Mouse (Mus musculus): Measurements from ENCODE around the gene Znrf2.
A peak's percentile ranks its signal among the peaks of the same experiment; 100 is the strongest.
"Not testable (repeated sequence)": the region's sequence is repeated elsewhere in the genome, so short reads cannot be mapped to it uniquely, and the experiment has no call there.

The Znrf2 gene

DNA sequence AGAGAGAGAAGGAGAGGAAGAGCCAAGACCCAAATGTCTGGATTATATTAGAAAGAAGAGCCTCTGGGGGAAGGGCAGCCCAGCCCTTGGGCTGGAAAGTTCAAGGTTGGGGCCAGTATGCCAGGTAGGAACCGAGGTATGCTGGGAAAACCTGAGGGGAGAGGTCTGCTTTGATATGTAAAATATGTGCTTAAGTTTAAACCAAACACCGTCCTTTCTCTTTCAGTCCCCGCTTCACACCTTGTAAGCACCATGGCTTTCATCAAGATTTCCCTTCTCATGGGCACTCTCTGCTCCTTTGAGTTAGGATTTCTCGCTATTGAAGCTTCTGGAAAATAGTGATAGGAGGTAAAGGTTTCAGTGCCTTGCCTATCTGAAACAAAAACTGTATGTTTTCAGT lies 38.1 kb downstream of the Znrf2 start:
- DNase-seq = no peak

DNA sequence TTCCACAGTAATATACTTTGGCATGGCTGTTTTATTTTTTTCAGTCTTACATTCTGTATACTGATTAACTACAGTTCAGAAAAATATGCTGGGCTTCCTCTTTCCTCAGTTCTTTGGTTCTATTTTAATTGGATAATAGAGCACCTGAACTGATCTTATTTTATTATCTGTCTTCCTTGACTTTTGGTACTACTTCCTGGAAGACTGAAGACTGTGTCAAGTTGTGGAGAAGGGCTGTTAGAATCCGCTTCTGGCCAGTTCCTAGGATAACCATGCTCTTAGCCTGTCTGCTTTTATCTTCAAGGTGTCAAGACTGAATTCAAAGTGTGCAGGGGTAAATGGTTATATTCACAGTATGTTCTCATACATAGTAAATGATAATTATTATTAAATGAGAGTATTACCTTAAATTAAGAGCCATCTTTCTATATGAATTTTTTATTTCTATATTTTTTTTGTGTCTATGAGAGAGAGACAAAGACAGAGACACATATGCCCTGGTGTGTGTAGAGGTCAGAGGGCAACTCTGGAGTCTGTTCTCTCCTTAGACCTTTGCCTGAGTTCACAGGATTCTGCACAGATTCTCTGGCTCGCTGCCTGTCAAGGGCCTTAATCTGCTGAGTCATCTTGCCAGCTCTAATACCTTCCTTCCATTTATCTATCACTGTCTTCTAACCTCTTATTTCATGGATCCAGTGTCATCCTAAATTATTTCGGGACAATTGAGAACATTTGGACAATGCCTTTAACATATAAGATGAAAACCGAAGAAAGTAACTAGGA lies 39.3 kb downstream of the Znrf2 start:
- peak; percentile 75 for DNase-seq

DNA sequence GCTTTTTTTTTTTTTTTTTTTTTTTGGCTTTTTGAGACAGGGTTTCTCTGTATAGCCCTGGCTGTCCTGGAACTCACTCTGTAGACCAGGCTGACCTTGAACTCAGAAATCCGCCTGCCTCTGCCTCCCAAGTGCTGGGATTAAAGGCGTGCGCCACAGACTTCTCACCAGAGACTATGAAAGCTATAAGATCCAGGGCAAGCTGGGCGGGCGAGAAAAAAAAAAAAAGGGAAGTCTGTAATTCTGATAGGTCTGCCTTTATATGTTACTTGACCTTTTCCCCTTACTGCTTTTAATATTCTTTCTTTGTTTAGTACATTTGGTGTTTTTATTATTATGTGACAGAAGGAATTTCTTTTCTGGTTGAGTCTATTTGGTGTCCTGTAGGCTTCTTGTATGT lies 42.4 kb downstream of the Znrf2 start:
- not testable (repeated sequence) for DNase-seq

DNA sequence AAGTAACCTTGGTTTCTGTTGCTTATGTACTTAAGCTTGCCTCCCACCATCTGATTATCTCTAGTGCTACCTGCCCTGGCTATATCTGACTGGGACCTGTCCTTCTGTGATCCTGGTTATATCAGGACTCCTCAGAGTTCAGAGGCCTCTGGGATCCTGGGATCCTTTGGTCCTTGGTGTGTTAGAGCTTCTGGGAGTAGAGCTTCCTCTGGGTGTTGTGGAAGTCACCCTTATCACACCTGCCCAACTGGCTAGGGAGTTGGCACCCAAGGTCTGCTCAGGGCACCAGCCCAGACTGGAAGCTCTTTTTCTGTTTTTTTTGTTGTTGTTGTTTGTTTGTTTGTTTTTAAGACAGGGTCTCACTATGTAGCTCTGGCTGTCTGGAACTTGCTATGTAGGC lies 43.5 kb downstream of the Znrf2 start:
- no peak for DNase-seq

DNA sequence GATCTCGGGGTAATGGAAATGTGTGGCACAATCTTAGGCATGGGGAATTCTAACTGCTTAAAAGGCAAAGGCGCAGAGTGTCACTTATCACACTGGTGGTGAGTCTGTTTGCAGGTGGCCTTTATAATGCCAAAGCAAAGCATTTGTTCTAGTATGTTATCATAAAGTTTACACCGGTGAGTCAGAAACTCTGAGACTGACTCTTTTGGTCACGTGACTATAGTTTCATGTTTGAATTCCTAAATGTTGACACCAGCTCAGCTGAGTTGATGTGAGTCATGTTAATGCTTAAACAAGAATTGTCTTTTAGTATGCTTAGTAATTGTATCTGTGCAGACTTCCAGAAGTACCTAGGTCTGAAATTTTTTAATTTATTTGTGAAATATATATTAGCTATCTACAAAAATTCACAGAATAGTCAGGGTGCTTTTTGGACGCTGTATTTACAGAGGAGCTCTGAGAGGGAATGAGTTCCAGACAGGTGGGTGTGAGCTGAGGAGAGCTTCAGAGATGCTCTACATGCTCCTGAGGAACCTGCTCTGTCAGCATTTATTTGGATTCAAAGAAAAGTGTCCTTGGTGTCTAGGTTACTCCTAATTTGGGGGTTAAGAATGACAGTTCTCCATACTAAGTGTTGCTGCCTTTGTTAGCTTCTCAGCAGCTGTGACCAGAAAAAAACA lies 50.2 kb downstream of the Znrf2 start:
- DNase-seq = no peak

DNA sequence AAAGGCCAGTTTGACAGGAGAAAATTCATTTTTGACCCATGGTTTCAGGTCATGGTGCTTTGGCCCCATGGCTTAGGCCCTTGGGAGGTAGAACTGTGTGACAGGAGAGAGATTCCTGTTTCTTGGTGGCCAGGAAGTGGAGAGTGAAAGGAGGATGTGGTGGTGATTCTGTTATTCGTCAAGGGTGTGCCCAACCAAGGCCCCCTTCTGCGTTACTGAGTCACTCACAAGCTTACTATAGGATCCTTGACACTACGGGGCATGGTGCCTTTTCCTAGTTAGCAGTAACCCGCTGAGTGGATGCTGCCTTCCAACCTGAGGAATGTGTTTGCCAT lies 50.7 kb downstream of the Znrf2 start:
- DNase-seq = no peak

DNA sequence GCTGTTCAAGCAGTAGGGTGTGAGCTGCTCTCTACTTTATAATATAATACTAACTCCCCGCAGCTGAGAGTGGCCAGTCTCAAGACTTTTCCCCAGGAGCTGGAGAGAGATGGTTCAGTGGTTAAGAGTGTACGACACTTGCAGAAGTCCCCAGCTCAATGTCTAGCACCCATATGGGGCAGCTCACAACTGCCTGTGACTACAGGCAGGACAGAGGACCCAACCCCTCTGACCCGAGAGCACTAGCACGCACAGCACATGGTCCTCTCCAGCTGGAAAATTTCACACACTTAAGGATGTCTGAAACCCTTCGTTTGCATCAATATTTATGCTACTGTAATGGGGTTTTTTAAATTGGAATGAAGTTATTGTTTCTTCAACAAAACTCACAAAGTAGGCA lies 56.3 kb downstream of the Znrf2 start:
- no peak for DNase-seq

DNA sequence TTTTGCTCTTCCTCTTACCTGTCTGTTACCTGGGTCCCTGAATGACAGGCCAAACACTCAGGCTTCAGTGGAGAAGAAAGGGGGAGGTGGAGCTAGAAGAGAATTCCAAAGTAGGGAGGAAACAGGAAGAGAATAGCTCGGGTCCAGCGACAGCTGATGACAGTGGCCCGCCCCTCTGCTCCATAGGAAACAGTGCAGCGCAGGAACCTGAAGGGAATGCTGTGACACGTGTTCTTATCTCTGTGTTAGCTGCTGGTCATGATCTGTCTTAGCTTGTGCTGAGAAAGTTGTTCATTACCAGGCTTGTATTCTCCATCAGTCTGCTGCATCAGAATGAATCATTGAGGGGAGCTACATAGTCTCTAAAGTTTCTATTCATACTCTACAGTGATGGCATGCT lies 60.1 kb downstream of the Znrf2 start:
- no peak for DNase-seq

DNA sequence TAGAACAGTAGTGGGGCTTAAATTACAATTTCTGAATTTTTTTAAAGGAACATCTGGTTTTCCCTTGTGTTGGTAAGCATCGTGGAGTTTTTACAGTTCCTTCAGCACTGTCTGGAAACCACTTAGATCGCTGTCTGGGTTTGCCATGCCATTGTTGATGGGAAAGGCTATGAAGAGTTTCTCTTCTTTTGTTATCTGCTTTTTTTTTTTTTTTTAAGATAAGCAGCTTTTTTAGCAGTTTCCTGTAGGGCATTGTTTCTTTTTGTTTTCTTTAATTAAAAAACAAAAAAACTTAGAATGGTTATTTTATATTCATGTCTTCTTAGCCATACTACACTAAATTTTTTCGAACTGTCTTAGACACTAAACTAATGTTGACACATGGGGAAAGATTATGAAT lies 60.9 kb downstream of the Znrf2 start:
- no peak for DNase-seq

DNA sequence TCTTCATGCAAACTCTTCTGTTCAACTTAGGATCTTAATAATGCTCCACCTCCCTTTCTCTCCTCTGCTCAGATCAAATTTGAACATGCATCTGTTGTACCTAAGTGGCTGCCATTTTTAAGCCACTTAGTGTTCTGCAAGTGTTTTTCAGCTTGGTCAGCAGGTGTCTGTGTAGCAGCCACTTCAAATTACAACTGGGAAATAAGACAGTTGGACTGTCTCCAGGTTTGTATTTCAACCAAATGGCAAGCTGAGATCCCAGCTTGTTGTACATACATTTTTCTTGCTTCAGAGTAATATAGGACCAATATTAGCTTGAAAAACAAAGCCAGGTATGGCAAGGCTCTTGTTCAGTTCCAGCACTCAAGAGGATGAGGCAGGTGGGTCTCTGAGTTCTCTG lies 61.8 kb downstream of the Znrf2 start:
- no peak for DNase-seq

DNA sequence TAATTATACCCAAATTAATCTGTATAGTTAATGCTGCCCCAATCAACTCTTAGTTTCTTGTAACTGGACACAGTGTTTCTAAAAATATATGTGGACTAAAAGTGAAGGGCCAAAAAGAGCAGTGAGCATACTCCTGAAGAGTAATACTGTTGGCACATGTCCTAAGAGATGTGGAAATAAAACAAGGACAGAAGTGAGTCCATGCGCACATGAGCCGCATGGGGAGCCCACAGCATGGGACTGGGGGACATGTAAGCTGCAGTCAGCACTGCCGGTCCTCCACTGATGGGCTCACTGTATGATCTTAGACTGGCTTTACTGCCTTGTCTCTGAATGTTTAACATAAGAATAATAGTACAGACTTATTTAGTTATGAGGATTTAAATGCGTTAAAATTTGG lies 63.4 kb downstream of the Znrf2 start:
- no peak for DNase-seq

DNA sequence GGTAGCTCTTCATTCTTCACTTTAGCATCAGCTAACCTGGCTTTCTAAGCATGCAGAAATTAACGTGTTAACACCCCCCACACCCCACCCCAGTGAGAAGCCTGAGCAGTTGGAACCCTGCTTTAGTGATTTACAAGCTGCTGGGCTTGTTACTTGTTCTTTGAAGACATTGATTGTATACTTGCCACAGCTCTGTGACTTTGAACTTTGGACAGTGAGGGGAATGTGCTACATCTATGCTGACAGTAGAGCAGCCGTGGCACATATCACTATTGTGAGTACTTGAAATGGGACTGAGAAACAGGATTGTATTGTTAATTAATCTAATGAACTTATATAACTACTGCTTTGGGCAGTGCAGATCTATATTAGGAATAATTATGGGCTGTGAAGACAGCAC lies 66.7 kb downstream of the Znrf2 start:
- no peak for DNase-seq

DNA sequence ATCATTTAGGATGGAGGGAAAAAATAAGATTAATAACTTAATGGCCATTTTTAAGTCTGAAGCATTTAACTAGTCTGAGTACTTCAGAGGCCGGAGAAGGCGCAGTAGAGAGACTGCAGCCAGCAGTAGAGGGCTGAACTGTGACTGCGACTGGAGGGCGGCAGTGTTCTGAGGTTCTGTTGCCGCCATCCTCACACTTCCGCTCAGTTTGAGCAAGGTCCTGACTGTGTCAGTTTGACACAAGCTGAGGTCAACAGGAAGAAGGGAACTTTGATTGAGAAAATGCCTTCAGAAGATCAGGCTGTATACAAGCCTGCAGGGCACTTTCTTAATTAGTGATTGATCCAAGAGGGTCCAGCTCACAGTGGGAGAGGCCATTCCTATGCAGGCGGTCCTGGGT lies 69.5 kb downstream of the Znrf2 start:
- no peak for DNase-seq

DNA sequence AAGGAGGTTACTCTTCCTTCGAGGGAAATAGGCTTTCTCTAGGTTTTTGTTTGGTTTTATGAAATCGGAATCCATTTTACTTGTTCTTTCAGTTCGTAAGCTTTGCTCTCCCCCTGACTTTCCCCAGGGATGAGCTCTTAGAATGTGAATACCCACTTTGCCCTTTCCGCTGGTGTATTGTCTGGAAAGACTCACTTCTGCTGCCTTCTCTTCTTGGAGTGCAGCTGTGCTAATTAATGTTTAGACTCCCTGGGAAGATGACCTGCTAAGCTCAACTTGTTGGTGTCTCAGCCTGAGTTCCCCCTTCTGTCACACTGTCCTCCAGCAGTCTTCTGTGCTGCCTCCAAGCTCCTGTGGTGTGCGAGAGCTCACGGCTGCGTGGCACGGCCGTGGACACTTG lies 73.5 kb downstream of the Znrf2 start:
- no peak for DNase-seq

DNA sequence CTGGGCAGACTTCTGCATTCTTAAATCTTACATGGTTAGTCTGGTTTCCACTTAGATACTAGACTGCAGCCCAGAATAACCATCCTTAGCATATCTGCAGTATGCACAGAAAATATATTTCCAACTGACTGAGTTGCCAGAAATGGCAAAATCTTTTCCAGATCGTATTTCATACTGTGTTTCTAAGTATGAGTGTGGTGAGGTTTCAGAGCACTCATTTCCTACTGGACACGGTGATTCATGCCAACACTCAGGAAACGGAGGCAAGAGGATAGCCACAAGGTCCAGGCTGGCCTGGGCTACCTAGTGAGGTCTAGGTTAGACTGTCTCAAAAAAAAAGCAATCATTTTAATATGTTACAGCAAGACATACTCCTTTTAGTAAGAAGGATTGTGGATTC lies 74.7 kb downstream of the Znrf2 start:
- DNase-seq = no peak

DNA sequence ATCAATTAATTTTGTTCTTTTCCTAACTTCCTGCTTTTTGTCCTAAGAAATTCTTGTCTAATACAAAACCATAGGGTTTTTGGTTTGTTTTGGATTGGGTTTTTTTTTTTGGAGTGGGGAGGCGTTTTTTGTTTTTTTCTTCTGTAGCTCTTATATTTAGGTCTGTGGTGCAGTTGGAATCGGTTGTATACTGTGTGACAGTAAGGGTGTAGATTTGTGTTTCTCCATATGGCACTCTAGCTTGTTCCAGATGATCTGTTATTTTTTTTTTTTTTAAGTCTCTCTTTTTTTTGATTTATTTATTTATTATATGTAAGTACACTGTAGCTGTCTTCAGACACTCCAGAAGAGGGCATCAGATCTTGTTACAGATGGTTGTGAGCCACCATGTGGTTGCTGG lies 83.5 kb downstream of the Znrf2 start:
- no peak for DNase-seq

DNA sequence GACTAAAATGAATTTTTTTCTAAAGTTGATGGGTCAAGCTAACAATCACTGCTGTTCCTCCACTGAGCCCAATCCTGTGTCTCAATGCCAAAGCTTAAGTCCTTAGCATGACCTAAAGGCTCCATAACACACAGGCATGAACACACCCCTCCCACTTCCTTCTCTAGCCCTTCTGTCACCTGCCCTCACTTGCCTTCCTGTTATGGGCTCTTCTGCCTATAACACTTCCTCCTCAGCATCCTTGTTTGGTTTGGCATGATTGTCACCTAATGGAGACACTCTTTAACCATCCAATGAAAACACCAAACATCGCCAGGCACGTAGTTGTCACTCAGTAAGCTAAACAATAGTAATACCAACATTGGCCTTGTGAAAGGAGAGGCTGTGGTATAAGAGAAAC lies 85.8 kb downstream of the Znrf2 start:
- DNase-seq = no peak

DNA sequence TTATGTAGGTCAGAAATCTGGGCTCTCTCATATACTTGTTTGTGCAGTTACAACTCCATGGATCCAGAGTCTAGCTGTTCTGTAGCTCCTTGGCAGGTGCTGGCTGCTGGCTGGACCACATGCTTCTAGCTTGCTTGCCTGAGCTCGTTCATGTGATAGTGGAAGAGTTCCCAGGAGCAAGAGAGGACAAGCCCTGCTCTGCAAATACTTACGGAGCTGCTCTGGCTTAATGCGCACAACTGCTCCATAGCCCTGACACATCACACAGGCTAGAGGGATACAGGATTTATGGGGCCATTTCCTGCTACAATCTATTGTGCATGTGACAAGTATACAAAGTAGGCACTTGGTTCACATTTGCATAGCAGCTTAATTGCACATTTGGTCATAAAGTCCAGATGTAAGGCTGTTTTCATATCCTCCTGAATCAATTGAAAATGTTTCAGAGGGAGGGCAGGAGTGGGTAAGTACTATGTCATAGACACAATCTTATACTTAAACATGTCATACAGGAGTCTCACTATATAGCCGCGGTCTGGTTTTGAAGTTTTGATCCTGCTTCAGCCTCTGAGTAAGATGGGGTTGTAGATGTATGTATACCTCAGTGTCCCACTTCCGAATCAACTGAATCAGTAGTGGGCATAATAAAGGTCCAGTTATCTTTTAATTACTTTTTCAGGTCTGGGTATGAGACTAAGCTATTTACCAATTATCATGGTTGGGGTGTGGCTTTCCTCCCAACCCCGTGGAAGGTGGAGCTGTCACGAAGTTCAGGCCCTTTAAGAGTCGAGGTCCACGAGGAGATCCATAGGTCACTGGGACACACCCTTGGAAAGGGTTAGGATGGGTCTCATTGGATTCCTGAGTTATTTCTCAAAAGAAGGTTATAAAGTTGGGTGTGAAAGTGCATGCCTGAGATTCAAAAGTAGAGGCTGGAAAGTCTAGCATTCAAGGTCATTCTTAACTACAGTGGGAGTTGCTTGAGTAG lies 89.6 kb downstream of the Znrf2 start:
- DNase-seq = no peak

DNA sequence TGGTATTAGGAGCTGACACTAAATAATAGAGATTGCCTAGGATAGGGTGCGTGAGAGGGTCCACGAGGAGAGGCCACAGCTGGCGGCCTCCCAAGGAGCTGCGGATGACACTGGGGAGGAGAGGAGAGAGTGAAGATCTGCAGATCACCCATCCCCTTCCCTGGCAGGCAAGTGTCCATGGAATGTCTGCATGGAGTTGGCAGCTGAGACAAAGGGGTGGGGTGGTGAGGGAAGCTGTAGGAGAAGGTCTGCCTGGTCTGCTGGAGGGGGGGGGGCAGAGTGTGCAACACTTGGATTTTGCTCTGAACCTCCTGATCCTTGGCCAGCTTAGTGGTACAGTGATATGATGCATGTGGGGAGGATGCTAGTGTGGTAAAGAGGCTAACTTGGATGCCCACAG lies 98.3 kb downstream of the Znrf2 start:
- no peak for DNase-seq

DNA sequence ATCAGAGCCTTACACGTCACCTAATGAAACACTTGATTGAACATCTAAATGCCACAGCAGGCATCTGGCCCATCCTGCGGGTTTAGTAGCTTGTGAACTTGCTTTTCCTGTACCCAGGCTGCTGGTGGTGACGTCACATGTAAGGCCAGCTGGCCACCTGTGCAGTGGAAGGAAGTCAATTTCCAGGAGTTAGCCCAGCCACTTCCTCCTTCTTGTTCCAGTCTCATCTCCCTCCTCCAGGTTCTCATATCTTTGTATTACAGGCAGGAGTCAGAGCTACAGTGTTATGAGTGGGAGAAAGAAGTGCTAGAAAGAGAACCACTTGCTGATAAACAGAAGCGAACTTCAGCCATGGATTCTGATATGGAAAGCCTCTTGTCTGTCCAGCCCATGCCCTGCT lies 99.4 kb downstream of the Znrf2 start:
- no peak for DNase-seq

DNA sequence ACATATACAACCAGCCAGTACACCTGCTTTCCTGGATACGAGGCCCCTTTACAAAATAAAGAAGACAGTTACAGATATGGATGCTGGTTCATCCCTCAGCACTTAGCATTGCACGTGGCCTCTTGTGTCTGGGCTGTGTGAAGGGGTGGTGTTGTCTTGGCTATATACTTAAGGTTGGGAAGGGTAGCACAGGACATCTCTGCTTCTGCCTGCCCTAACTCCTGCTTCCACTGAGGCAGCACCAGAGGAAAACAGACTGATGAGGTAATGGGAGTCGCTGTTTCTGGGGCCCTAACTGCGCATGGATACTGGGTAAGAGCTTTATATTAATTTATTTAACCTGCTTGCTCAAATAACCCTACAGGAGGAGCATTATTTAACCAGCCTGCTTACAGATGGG lies 100.2 kb downstream of the Znrf2 start:
- DNase-seq = no peak

DNA sequence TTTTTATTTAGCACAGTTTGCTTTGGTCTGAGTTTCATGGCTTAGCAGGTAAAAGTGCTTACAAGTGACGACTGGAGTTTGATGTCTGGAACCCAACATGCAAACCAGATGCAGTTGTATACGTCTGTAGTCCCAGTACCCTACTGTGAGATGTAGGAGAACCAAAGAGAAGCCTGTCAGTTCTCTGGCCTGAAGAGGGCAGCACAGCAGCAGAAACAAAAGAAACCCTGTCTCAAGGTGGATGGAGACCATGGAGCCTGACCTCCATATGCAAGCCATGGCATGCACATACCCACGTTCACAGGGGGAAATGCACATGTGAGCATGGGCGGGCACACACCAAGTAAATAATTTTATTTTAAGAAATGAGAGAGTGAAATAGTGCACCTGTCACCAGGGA lies 100.8 kb downstream of the Znrf2 start:
- peak; percentile 43 for DNase-seq

DNA sequence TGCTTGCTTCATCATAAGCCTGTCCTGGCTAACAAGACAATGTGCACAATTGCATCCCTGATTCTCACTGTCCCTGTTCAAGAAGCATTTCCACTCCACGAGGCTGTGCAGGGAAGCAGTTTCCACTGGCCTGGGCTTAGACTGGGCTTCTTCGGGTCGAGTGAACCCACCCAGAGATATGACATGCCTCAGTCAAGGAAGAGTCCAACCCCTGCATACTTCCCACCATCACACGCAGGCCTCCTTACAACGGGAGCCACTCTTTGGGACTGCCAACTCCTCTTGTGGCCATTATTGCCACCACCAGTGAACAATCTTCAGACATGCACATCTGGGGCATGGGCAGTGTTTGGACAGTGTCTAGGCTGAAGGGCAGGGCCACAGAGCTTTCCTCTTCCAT lies 101.8 kb downstream of the Znrf2 start:
- no peak for DNase-seq

DNA sequence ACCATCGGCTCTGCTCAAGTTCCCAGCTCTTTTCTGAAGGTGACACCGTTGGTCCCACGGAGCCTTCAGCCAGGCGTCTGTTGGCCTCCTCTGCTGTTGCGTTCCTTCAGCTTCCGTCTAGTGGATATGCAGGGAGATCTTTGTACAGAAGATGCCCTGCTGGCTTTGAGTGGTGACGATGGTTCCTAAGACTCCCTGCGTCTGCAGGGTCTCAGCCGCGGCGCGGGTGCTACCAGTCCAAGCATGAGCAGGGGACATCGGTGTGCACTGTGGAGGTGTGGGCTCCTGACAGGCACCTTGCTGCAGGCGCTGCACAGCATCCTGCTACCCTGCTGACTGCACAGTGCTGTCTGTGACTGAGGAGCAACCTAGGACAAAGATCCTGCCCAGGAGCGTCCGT lies 107.8 kb downstream of the Znrf2 start:
- no peak for DNase-seq

Data from kidney, adult 11 months (tissue).